Mouse (Mus musculus): ENCODE measurements around the gene Nt5c2. TPM values are rescaled to one million over a fixed set of nuclear protein-coding genes. Genes with fewer than 3 reads are reported as not detected.
A peak's percentile ranks its signal among the peaks of the same experiment; 100 is the strongest.
"Not testable (repeated sequence)": the region's sequence is repeated elsewhere in the genome, so short reads cannot be mapped to it uniquely, and the experiment has no call there.

Nt5c2 gene
- polyA plus RNA-seq, 1 experiment from 2014 or later = 61.0 TPM

GRCm38 (mm10) chr19:46987646-46988045 lies 27.3 kb downstream of the Nt5c2 start:
- ATAC-seq (ENCODE audit: low read depth) = no peak
- H3K36me3 ChIP-seq = no peaks in the 10 kb centered on the region
- no peaks in the 10 kb centered on the region for H3K27me3 ChIP-seq
- peak overlapping the region; percentile 47; the same call in 1 of the 2 replicates for H3K4me3 ChIP-seq (replicated peaks)
- peak overlapping the region; percentile 74 for H3K9ac ChIP-seq
- DNase-seq = no peak
- H3K4me2 ChIP-seq = peak overlapping the region; percentile 71
- peaks cover 78% of the 10 kb centered on the region for H3K4me1 ChIP-seq (replicated peaks)
- 42% methylated on average over 6 of the region's 6 CpGs for WGBS (ENCODE audit: insufficient replicate concordance)
- H3K27ac ChIP-seq = peak overlapping the region; percentile 97
- H3K9me3 ChIP-seq (replicated peaks) = no peaks in the 10 kb centered on the region

- H3K4me2 ChIP-seq = peak overlapping the region; percentile 61
- DNase-seq = no peak
- H3K27ac ChIP-seq = peak overlapping the region; percentile 79
Observed at GRCm38 (mm10) chr19:46984726-46985622, 30.0 kb downstream of the Nt5c2 start.

GRCm38 (mm10) chr19:46983966-46984380 lies 31.0 kb downstream of the Nt5c2 start:
- ATAC-seq (ENCODE audit: low read depth) = peak; percentile 63
- H3K4me3 ChIP-seq (replicated peaks) = peak overlapping the region; percentile 35
- H3K4me2 ChIP-seq = peak overlapping the region; percentile 61
- no peaks in the 10 kb centered on the region for H3K27me3 ChIP-seq
- H3K36me3 ChIP-seq = no peaks in the 10 kb centered on the region
- WGBS (ENCODE audit: insufficient replicate concordance) = 8% methylated on average over 11 of the region's 11 CpGs
- peak overlapping the region; percentile 86 for H3K27ac ChIP-seq
- peak overlapping the region; percentile 20 for H3K9ac ChIP-seq
- H3K9me3 ChIP-seq (replicated peaks) = no peaks in the 10 kb centered on the region
- DNase-seq = peak; percentile 68
- peaks cover 88% of the 10 kb centered on the region for H3K4me1 ChIP-seq (replicated peaks)

More at GRCm38 (mm10) chr19:46984726-46985622, 30.0 kb downstream of the Nt5c2 start:
- 55% methylated on average over 13 of the region's 13 CpGs for WGBS (ENCODE audit: insufficient replicate concordance)
- 0 out of 2 replicates have a peak overlapping the region, but pooled peaks have one; percentile 27 for H3K9ac ChIP-seq
- H3K27me3 ChIP-seq = no peaks in the 10 kb centered on the region
- H3K36me3 ChIP-seq = no peaks in the 10 kb centered on the region
- peaks cover 88% of the 10 kb centered on the region for H3K4me1 ChIP-seq (replicated peaks)
- no peak overlapping the region for H3K4me3 ChIP-seq (replicated peaks)
- H3K9me3 ChIP-seq (replicated peaks) = no peaks in the 10 kb centered on the region
- no peak for ATAC-seq (ENCODE audit: low read depth)

GRCm38 (mm10) chr19:46983352-46983965 lies 31.5 kb downstream of the Nt5c2 start:
- no peaks in the 10 kb centered on the region for H3K27me3 ChIP-seq
- whole genome bisulfite sequencing (ENCODE audit: insufficient replicate concordance) = 49% methylated on average over 14 of the region's 14 CpGs
- peak overlapping the region; percentile 35; the same call in 1 of the 2 replicates for H3K4me3 ChIP-seq (replicated peaks)
- H3K4me2 ChIP-seq = peak overlapping the region; percentile 61
- DNase-seq (no peak), ATAC-seq (ENCODE audit: low read depth) (no peak)
- H3K36me3 ChIP-seq = no peaks in the 10 kb centered on the region
- H3K27ac ChIP-seq = peak overlapping the region; percentile 86
- H3K4me1 ChIP-seq (replicated peaks) = peaks cover 88% of the 10 kb centered on the region
- H3K9ac ChIP-seq = peak overlapping the region; percentile 20
- no peaks in the 10 kb centered on the region for H3K9me3 ChIP-seq (replicated peaks)

- Histone ChIP-seq H3K9ac (no peak overlapping the region), H3K36me3 (no peaks in the 10 kb centered on the region), H3K9me3 (replicated peaks) (no peaks in the 10 kb centered on the region), H3K4me1 (replicated peaks) (peaks cover 70% of the 10 kb centered on the region), H3K4me3 (replicated peaks) (no peak overlapping the region), H3K27me3 (no peaks in the 10 kb centered on the region), H3K4me2 (no peak overlapping the region), H3K27ac (no peak overlapping the region)
- DNase-seq (no peak), ATAC-seq (ENCODE audit: low read depth) (no peak)
- 45% methylated on average over 6 of the region's 6 CpGs for WGBS (ENCODE audit: insufficient replicate concordance)
Observed at GRCm38 (mm10) chr19:46981462-46981861, 33.5 kb downstream of the Nt5c2 start.

GRCm38 (mm10) chr19:46979781-46980105 lies 35.2 kb downstream of the Nt5c2 start:
- H3K4me3 ChIP-seq (replicated peaks) = no peak overlapping the region
- ATAC-seq (ENCODE audit: low read depth) (no peak), DNase-seq (no peak)
- no peak overlapping the region for H3K9ac ChIP-seq
- 66% methylated on average over 3 of the region's 3 CpGs for WGBS (ENCODE audit: insufficient replicate concordance)
- no peak overlapping the region for H3K27ac ChIP-seq
- H3K4me2 ChIP-seq = no peak overlapping the region
- H3K27me3 ChIP-seq = no peaks in the 10 kb centered on the region
- H3K9me3 ChIP-seq (replicated peaks) = no peaks in the 10 kb centered on the region
- H3K4me1 ChIP-seq (replicated peaks) = peaks cover 54% of the 10 kb centered on the region
- no peaks in the 10 kb centered on the region for H3K36me3 ChIP-seq

- Histone ChIP-seq H3K9ac (peak overlapping the region; percentile 18; the same call in 1 of the 2 replicates), H3K27ac (no peak overlapping the region), H3K4me3 (replicated peaks) (no peak overlapping the region), H3K4me1 (replicated peaks) (peaks cover 49% of the 10 kb centered on the region), H3K27me3 (no peaks in the 10 kb centered on the region), H3K36me3 (no peaks in the 10 kb centered on the region), H3K4me2 (no peak overlapping the region), H3K9me3 (replicated peaks) (no peaks in the 10 kb centered on the region)
- no peak for ATAC-seq (ENCODE audit: low read depth)
- 61% methylated on average over 17 of the region's 17 CpGs for WGBS (ENCODE audit: insufficient replicate concordance)
- DNase-seq = no peak
Observed at GRCm38 (mm10) chr19:46978920-46979780, 35.8 kb downstream of the Nt5c2 start.

- H3K9me3 ChIP-seq (replicated peaks); ATAC-seq (ENCODE audit: low read depth); H3K4me2 ChIP-seq; H3K9ac ChIP-seq; H3K36me3 ChIP-seq; H3K4me3 ChIP-seq (replicated peaks); H3K27me3 ChIP-seq; DNase-seq: not testable (repeated sequence)
- H3K4me1 ChIP-seq (replicated peaks) = peaks cover 41% of the 10 kb centered on the region
- WGBS (ENCODE audit: insufficient replicate concordance) = 84% methylated on average over 3 of the region's 3 CpGs
- peak overlapping the region; percentile 11; the same call in 1 of the 2 replicates for H3K27ac ChIP-seq
Observed at GRCm38 (mm10) chr19:46978069-46978468, 36.9 kb downstream of the Nt5c2 start.

GRCm38 (mm10) chr19:46977460-46977859 lies 37.5 kb downstream of the Nt5c2 start:
- 63% methylated on average over 6 of the region's 6 CpGs for WGBS (ENCODE audit: insufficient replicate concordance)
- no peak for ATAC-seq (ENCODE audit: low read depth)

GRCm38 (mm10) chr19:46976743-46977142 lies 38.2 kb downstream of the Nt5c2 start:
- Histone ChIP-seq H3K9ac (no peak overlapping the region), H3K27ac (no peak overlapping the region), H3K9me3 (replicated peaks) (no peaks in the 10 kb centered on the region), H3K36me3 (no peaks in the 10 kb centered on the region), H3K4me3 (replicated peaks) (no peak overlapping the region), H3K27me3 (no peaks in the 10 kb centered on the region), H3K4me2 (no peak overlapping the region), H3K4me1 (replicated peaks) (peaks cover 41% of the 10 kb centered on the region)
- 40% methylated on average over 2 of the region's 2 CpGs for WGBS (ENCODE audit: insufficient replicate concordance)
- ATAC-seq (ENCODE audit: low read depth) (no peak), DNase-seq (no peak)

More at GRCm38 (mm10) chr19:46977460-46977859, 37.5 kb downstream of the Nt5c2 start:
- H3K36me3 ChIP-seq = no peaks in the 10 kb centered on the region
- H3K27me3 ChIP-seq = no peaks in the 10 kb centered on the region
- no peak overlapping the region for H3K9ac ChIP-seq
- DNase-seq = no peak
- H3K9me3 ChIP-seq (replicated peaks) = no peaks in the 10 kb centered on the region
- H3K27ac ChIP-seq = no peak overlapping the region
- H3K4me1 ChIP-seq (replicated peaks) = peaks cover 41% of the 10 kb centered on the region
- H3K4me2 ChIP-seq = no peak overlapping the region
- no peak overlapping the region for H3K4me3 ChIP-seq (replicated peaks)

- Histone ChIP-seq H3K36me3 (no peaks in the 10 kb centered on the region), H3K27ac (no peak overlapping the region), H3K9ac (no peak overlapping the region), H3K27me3 (no peaks in the 10 kb centered on the region), H3K4me3 (replicated peaks) (no peak overlapping the region), H3K9me3 (replicated peaks) (no peaks in the 10 kb centered on the region), H3K4me1 (replicated peaks) (peaks cover 40% of the 10 kb centered on the region), H3K4me2 (no peak overlapping the region)
- WGBS (ENCODE audit: insufficient replicate concordance) = 64% methylated on average over 8 of the region's 8 CpGs
- ATAC-seq (ENCODE audit: low read depth) (no peak), DNase-seq (no peak)
Observed at GRCm38 (mm10) chr19:46975997-46976396, 39.0 kb downstream of the Nt5c2 start.

All from liver, embryonic 13.5 days (tissue).